ENCODE assay signal across 9 mouse cellular contexts in the genomic region with DNA sequence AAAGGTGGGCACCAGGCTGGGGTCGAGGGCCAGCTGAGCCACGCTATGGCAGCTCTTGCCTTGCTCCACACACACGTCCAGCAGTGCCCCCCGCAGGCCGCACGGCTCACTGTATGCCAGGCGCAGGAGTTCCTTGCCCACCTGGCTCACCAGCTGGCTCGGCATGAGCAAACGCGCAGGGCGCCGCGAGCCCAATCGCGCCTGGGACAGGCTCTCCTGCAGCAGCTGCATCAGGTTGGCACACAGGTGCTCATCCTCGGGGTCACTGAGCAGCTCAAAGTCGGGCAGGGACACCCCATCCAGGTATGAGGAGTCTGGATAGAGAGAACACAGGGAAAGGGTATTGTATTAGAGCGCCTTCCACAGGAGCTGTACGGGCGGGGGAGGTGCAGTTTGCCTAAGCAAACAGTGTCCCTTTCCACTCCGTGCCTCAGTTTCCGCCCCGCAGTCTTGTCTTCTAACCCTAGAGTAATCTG. TPM values are rescaled to one million over a fixed set of nuclear protein-coding genes. Genes with fewer than 3 reads are reported as not detected.
DNase-seq lines count a peak whose midpoint lies in the region; ATAC-seq and TF ChIP-seq lines count a peak whose summit lies in the region.
"Had no signal": no experiment of that assay in that cellular context is flagged by ENCODE, and none has a peak within 500 bp of the region (broad histone marks: within the 10 kb centered on the region; RNA-seq: fewer than 3 reads in every experiment).

No protein-coding gene starts in this region.

- H3K4me1 ChIP-seq in embryonic facial prominence, embryonic 14.5 days (ENCODE audit: control insufficient read depth, insufficient read depth, low read length), result peaks cover 13% of the 10 kb centered on the region; the same call in 1 of the 2 replicates
- peaks cover 12% of the 10 kb centered on the region for H3K4me1 ChIP-seq in liver, adult 2 months (ENCODE audit: control insufficient read depth, insufficient read depth, low read length)

- H3K9me3 ChIP-seq in embryonic facial prominence, embryonic 14.5 days (ENCODE audit: control insufficient read depth, low read length), result no peaks in the 10 kb centered on the region

- peak overlapping the region; percentile 90 for H3K9ac ChIP-seq in embryonic facial prominence, embryonic 14.5 days (ENCODE audit: low read depth, low read length)
- peak overlapping the region; percentile 82 for H3K9ac ChIP-seq in liver, adult 2 months (ENCODE audit: low read depth, low read length)

- no peak for TF ChIP-seq POLR2A in liver, adult 2 months (IDR thresholded peaks at IDR 0.05; ENCODE audit: extremely low read depth, insufficient read depth, low read length)

- peak overlapping the region; percentile 77 for H3K4me3 ChIP-seq in embryonic facial prominence, embryonic 14.5 days (ENCODE audit: low read depth, low read length)
- peak overlapping the region; percentile 78 for H3K4me3 ChIP-seq in liver, adult 2 months (ENCODE audit: insufficient read depth, low read depth, low read length)

- WGBS in embryonic facial prominence, embryonic 14.5 days, result under 1% methylated on average over 23 of the region's 23 CpGs
- WGBS in liver, adult 2 months, result 3% methylated on average over 23 of the region's 23 CpGs

- H3K4me2 ChIP-seq in embryonic facial prominence, embryonic 14.5 days (ENCODE audit: low read depth, low read length), result peak overlapping the region; percentile 87

- peak; percentile 24 for ATAC-seq in embryonic facial prominence, embryonic 14.5 days (ENCODE audit: low read depth)
- 0 out of 2 replicates have a peak, but pooled peaks have one; percentile 12 for ATAC-seq in monocyte, adult 5-6 weeks (replicated peaks; ENCODE audit: insufficient number of reproducible peaks, low FRiP score, low TSS enrichment, poor library complexity, severe bottlenecking)

- TF ChIP-seq CTCF in liver, adult 2 months (IDR thresholded peaks at IDR 0.05; ENCODE audit: low read depth, low read length), result peak; percentile 75

- H3K27me3 ChIP-seq in embryonic facial prominence, embryonic 14.5 days (replicated peaks; ENCODE audit: control insufficient read depth, insufficient read depth, low read length), result no peaks in the 10 kb centered on the region
- no peaks in the 10 kb centered on the region for H3K27me3 ChIP-seq in liver, adult 2 months (ENCODE audit: control insufficient read depth, insufficient read depth, low read length)
- H3K27me3 ChIP-seq: Patski had no signal

- peak overlapping the region; percentile 92 for H3K27ac ChIP-seq in embryonic facial prominence, embryonic 14.5 days (replicated peaks; ENCODE audit: low read depth, low read length)
- H3K27ac ChIP-seq in liver, adult 2 months (replicated peaks; ENCODE audit: insufficient read depth, low read depth, low read length), result peak overlapping the region; percentile 91; the same call in 1 of the 2 replicates

- peaks cover 13% of the 10 kb centered on the region; the same call in 1 of the 2 replicates for H3K36me3 ChIP-seq in embryonic facial prominence, embryonic 14.5 days (ENCODE audit: control insufficient read depth, insufficient read depth, low read length)
- H3K36me3 ChIP-seq in liver, adult 2 months (ENCODE audit: control insufficient read depth, insufficient read depth, low read length), result no peaks in the 10 kb centered on the region

- peak; percentile 85 for DNase-seq in layer of hippocampus, adult 11-12 months (ENCODE audit: low spot score)
- DNase-seq in layer of hippocampus, adult 9-10 months (ENCODE audit: low spot score), result no peak
- DNase-seq in embryonic facial prominence, embryonic 14.5 days (ENCODE audit: low spot score), result peak; percentile 88
- DNase-seq in heart, adult 9 months (ENCODE audit: low spot score in 2 of 2), result peak; percentile 71 to 83
- DNase-seq in kidney, adult 9 months, result peak; percentile 89
- DNase-seq in liver, adult 2 months (ENCODE audit: extremely low read depth, low read depth, low spot score), result peak; percentile 56
- peak; percentile 81 to 85 for DNase-seq in spleen, postnatal 36 days (ENCODE audit: low spot score in 2 of 2)

- no peaks in the 10 kb centered on the region for H3K79me2 ChIP-seq in liver, adult 2 months (ENCODE audit: control insufficient read depth, insufficient read depth, low read length)

RNA-seq across cellular contexts. Expression of gene Ddit4, which starts 0.9 kb away (rescaled TPM):
- 8.7 and 9.2 TPM in 2 replicates for polyA plus RNA-seq in embryonic facial prominence, embryonic 14.5 days (2014; fragmentation: Nextera tagmentation; extraction: Ambion mirVana)
- 5.2 and 8.8 TPM in 2 replicates for total RNA-seq in liver, adult 2 months (2014; rRNA removed)
- 13.6 and 16.4 TPM in 2 replicates for polyA plus RNA-seq in liver, adult 2 months (2012; rRNA removed)
- 29.5 to 34.2 TPM (median 34.2 TPM) in 3 replicates for total RNA-seq in monocyte, adult 5-6 weeks (2017)

RNA-seq across cellular contexts. Expression of gene Ascc1, which starts 51.9 kb away (rescaled TPM):
- 36.5 and 37.8 TPM in 2 replicates for polyA plus RNA-seq in embryonic facial prominence, embryonic 14.5 days (2014; fragmentation: Nextera tagmentation; extraction: Ambion mirVana)
- 8.5 and 10.8 TPM in 2 replicates for total RNA-seq in liver, adult 2 months (2014; rRNA removed)
- 12.9 and 15.6 TPM in 2 replicates for polyA plus RNA-seq in liver, adult 2 months (2012; rRNA removed)
- 13.0 to 19.4 TPM (median 18.4 TPM) in 3 replicates for total RNA-seq in monocyte, adult 5-6 weeks (2017)

RNA-seq across cellular contexts. Expression of gene Anapc16, which starts 52.2 kb away (rescaled TPM):
- 96.2 and 101 TPM in 2 replicates for polyA plus RNA-seq in embryonic facial prominence, embryonic 14.5 days (2014; fragmentation: Nextera tagmentation; extraction: Ambion mirVana)
- total RNA-seq in liver, adult 2 months (2014; rRNA removed), result 22.8 and 28.1 TPM in 2 replicates
- polyA plus RNA-seq in liver, adult 2 months (2012; rRNA removed), result 48.9 and 50.4 TPM in 2 replicates
- 69.0 to 89.0 TPM (median 82.7 TPM) in 3 replicates for total RNA-seq in monocyte, adult 5-6 weeks (2017)
